Mouse (Mus musculus): ENCODE measurements at regions not wholly inside any gene's neighbourhood (a gene's known extent, or its start where the extent isn't known, plus 50 kb on each side); places are given as distances from the start of the nearest gene placed in this dataset.

DNA sequence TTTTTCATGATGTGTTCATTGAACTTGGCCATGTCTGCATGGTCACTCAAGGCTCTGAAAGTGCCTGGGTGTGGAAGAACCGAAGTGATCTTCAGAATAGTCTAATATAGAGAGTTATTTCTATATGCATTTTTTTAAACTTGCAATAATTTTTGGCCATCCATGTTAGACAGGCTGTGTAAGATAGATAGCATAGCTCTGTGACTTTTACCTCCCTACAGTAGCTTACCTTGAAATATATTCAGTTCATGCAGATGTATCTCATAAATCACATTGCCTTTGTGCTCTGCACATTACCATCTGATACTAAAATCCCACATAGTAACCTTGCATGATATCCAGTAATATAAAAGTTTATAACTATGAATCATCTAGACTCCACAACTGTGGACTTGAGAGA is 233.7 kb upstream of the Nova1 start:
- Histone ChIP-seq H3K9me3 (ENCODE audit: control insufficient read depth, low read length) (no peaks in the 10 kb centered on the region), H3K27ac (replicated peaks; ENCODE audit: low read depth, low read length) (no peak overlapping the region), H3K4me1 (ENCODE audit: control insufficient read depth, insufficient read depth, low read length) (no peaks in the 10 kb centered on the region), H3K9ac (ENCODE audit: low read length) (no peak overlapping the region), H3K36me3 (ENCODE audit: control insufficient read depth, insufficient read depth, low read length) (no peaks in the 10 kb centered on the region), H3K4me3 (ENCODE audit: low read depth, low read length) (no peak overlapping the region), H3K27me3 (ENCODE audit: control insufficient read depth, insufficient read depth, low read length) (no peaks in the 10 kb centered on the region), H3K4me2 (ENCODE audit: low read depth, severe bottlenecking) (no peak overlapping the region)
- no peak for ATAC-seq (ENCODE audit: insufficient number of reproducible peaks, low FRiP score, low TSS enrichment, low read depth)
- 75% methylated on average over 1 of the region's 1 CpGs for WGBS
- DNase-seq (ENCODE audit: low spot score): no peak

DNA sequence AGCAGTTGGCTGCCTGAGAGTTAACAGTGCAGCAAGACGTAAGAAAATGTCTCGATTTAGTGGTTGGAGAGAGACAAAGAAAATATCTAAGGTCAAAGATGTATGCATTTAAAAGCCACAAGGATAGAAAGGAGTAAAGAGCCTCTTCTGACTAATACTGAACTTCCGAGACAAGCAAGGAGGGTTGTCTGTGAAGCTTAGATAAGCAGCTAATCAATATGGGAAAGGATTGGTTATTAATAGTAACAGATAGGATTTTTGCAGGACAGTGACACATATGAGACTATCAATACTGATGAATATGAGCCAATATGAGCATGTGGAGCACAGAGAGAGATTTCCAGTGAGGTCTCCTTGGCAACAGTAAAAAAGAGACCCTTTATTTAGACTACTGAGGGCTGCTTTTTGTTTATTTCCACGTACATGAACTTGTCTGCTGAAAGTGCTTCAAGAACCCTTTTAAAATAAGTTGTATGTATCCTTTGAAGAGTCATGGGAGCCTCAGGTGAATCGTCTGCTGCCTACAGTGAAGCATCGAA is 202.2 kb upstream of the Nova1 start:
- Histone ChIP-seq H3K9ac (ENCODE audit: low read length) (no peak overlapping the region), H3K4me1 (ENCODE audit: control insufficient read depth, insufficient read depth, low read length) (no peaks in the 10 kb centered on the region), H3K27ac (replicated peaks; ENCODE audit: low read depth, low read length) (no peak overlapping the region), H3K36me3 (ENCODE audit: control insufficient read depth, insufficient read depth, low read length) (no peaks in the 10 kb centered on the region), H3K4me3 (ENCODE audit: low read depth, low read length) (no peak overlapping the region), H3K4me2 (ENCODE audit: low read depth, severe bottlenecking) (no peak overlapping the region), H3K9me3 (ENCODE audit: control insufficient read depth, low read length) (no peaks in the 10 kb centered on the region), H3K27me3 (ENCODE audit: control insufficient read depth, insufficient read depth, low read length) (no peaks in the 10 kb centered on the region)
- DNase-seq (ENCODE audit: low spot score) (no peak), ATAC-seq (ENCODE audit: insufficient number of reproducible peaks, low FRiP score, low TSS enrichment, low read depth) (no peak)
- WGBS: 86% methylated on average over 6 of the region's 6 CpGs

DNA sequence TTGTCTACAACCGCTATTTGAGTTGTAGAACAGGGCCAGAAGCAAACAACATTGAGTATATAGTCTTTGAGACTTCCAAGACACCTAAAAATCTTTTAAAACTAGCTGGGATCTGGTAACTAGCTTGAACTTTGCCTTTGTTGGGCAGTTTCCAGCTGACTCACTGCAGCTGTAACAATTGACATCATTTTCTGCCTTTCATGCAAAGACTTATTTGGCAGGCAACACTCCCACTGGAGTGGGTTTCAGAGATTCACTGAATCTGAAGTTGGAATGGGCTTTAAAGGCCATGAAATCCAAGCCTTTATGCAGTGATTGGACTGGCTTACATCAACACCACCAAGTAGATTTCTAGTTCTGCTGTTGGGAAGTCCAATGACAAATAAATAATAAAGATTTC is 173.6 kb upstream of the Nova1 start:
- ATAC-seq (ENCODE audit: insufficient number of reproducible peaks, low FRiP score, low TSS enrichment, low read depth): no peak
- Histone ChIP-seq H3K27ac (replicated peaks; ENCODE audit: low read depth, low read length) (no peak overlapping the region), H3K4me2 (ENCODE audit: low read depth, severe bottlenecking) (no peak overlapping the region), H3K4me1 (ENCODE audit: control insufficient read depth, insufficient read depth, low read length) (no peaks in the 10 kb centered on the region), H3K4me3 (ENCODE audit: low read depth, low read length) (no peak overlapping the region), H3K9ac (ENCODE audit: low read length) (no peak overlapping the region), H3K9me3 (ENCODE audit: control insufficient read depth, low read length) (no peaks in the 10 kb centered on the region), H3K36me3 (ENCODE audit: control insufficient read depth, insufficient read depth, low read length) (no peaks in the 10 kb centered on the region), H3K27me3 (ENCODE audit: control insufficient read depth, insufficient read depth, low read length) (no peaks in the 10 kb centered on the region)
- 92% methylated on average over 1 of the region's 1 CpGs for WGBS
- no peak for DNase-seq (ENCODE audit: low spot score)

DNA sequence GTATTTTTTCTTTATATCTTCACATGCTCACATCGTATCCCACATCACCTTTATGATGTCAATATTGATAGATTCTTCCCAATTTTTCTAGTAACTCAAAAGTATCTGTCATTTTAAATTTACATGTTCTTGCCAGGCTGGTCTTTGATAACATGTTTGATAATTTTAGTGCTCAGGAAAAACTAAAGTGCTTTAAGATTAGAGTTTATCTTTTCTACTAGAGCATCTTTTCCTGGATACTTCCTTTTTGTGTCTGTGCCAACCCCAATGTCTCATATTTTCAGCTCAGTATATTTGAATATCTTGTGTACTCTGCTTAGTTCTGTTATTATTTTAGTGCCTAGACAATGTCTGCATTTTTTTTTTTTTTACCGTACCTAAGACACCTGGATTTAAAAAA is 170.2 kb upstream of the Nova1 start:
- no peak for ATAC-seq (ENCODE audit: insufficient number of reproducible peaks, low FRiP score, low TSS enrichment, low read depth)
- H3K27me3 ChIP-seq (ENCODE audit: control insufficient read depth, insufficient read depth, low read length): no peaks in the 10 kb centered on the region
- H3K36me3 ChIP-seq (ENCODE audit: control insufficient read depth, insufficient read depth, low read length): no peaks in the 10 kb centered on the region
- H3K4me2 ChIP-seq (ENCODE audit: low read depth, severe bottlenecking): no peak overlapping the region
- no peaks in the 10 kb centered on the region for H3K4me1 ChIP-seq (ENCODE audit: control insufficient read depth, insufficient read depth, low read length)
- H3K4me3 ChIP-seq (ENCODE audit: low read depth, low read length): no peak overlapping the region
- H3K9ac ChIP-seq (ENCODE audit: low read length): no peak overlapping the region
- WGBS: 93% methylated on average over 2 of the region's 2 CpGs
- H3K27ac ChIP-seq (replicated peaks; ENCODE audit: low read depth, low read length): no peak overlapping the region
- no peak for DNase-seq (ENCODE audit: low spot score)
- no peaks in the 10 kb centered on the region for H3K9me3 ChIP-seq (ENCODE audit: control insufficient read depth, low read length)

DNA sequence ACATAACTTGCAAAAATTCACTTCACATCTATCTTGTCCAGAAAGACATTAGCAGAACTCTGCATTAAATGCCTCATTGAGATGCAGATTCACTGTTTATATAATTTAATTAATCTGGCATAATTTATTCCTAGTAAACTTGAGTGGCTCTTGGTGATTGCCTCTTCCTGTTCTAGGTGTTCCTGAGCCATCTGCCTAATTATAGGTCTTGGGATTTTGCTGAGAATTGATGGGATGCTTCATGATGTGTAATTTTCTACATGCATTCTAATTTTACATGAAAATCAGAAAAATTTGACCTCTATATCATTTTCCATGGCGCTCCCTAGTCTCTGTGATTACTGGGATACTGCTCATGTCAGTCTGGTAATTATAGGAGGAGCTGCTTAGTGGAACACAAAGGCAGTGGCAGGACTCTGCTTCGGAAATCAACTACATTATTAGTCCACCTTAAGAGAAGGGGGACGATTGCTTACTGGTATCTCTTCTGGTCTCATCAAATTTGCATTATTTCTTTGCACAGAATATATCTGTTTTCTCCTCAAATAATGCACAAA is 131.6 kb upstream of the Nova1 start:
- no peaks in the 10 kb centered on the region for H3K36me3 ChIP-seq (ENCODE audit: control insufficient read depth, insufficient read depth, low read length)
- H3K9me3 ChIP-seq (ENCODE audit: control insufficient read depth, low read length): no peaks in the 10 kb centered on the region
- H3K4me3 ChIP-seq (ENCODE audit: low read depth, low read length): no peak overlapping the region
- 73% methylated on average over 3 of the region's 3 CpGs for WGBS
- H3K27me3 ChIP-seq (ENCODE audit: control insufficient read depth, insufficient read depth, low read length): no peaks in the 10 kb centered on the region
- no peak overlapping the region for H3K9ac ChIP-seq (ENCODE audit: low read length)
- H3K4me2 ChIP-seq (ENCODE audit: low read depth, severe bottlenecking): no peak overlapping the region
- no peaks in the 10 kb centered on the region for H3K4me1 ChIP-seq (ENCODE audit: control insufficient read depth, insufficient read depth, low read length)
- no peak for ATAC-seq (ENCODE audit: insufficient number of reproducible peaks, low FRiP score, low TSS enrichment, low read depth)
- no peak overlapping the region for H3K27ac ChIP-seq (replicated peaks; ENCODE audit: low read depth, low read length)
- DNase-seq (ENCODE audit: low spot score): no peak

DNA sequence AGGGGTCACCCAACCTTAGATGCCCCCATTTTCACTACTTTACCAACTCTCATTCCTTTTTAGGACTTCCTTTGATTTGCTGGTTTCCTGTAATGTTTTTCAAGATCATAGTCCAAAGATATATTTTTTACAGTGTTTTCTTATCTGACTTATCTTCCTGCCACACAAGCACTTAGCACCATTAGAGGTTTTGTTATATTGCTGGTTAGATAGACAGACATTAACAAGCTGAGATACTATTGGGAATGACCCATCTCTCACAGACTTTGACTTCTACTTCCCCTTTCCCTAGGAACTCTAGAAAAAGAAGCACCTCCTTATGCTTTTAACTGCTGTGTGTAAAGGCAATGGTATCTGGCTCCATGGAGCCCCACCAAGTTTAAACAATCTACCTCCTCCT is 127.0 kb upstream of the Nova1 start:
- Histone ChIP-seq H3K36me3 (ENCODE audit: control insufficient read depth, insufficient read depth, low read length) (no peaks in the 10 kb centered on the region), H3K27ac (replicated peaks; ENCODE audit: low read depth, low read length) (no peak overlapping the region), H3K4me3 (ENCODE audit: low read depth, low read length) (no peak overlapping the region), H3K4me2 (ENCODE audit: low read depth, severe bottlenecking) (no peak overlapping the region), H3K9me3 (ENCODE audit: control insufficient read depth, low read length) (no peaks in the 10 kb centered on the region), H3K9ac (ENCODE audit: low read length) (no peak overlapping the region), H3K4me1 (ENCODE audit: control insufficient read depth, insufficient read depth, low read length) (no peaks in the 10 kb centered on the region), H3K27me3 (ENCODE audit: control insufficient read depth, insufficient read depth, low read length) (no peaks in the 10 kb centered on the region)
- DNase-seq (ENCODE audit: low spot score) (no peak), ATAC-seq (ENCODE audit: insufficient number of reproducible peaks, low FRiP score, low TSS enrichment, low read depth) (no peak)

DNA sequence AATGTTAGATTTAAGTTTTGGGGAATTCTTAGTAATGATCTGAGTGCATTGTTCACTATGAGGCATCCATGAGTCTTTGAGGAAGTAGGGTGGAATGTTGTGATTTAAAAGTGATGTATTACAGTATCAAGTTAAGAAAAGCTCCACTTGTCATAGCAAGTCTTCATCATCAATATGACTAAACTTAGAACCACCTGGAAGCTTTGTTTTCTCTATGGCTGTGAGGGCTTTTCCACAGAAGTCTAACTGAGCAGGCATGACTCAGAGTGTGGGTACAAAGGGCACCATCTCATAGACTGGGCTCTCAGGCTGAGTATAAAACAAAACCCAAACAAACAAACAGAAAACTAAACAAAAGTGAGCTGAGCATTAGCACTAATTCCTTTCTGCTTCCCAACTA is 112.4 kb upstream of the Nova1 start:
- no peaks in the 10 kb centered on the region for H3K4me1 ChIP-seq (ENCODE audit: control insufficient read depth, insufficient read depth, low read length)
- H3K36me3 ChIP-seq (ENCODE audit: control insufficient read depth, insufficient read depth, low read length): no peaks in the 10 kb centered on the region
- DNase-seq (ENCODE audit: low spot score): no peak
- H3K4me3 ChIP-seq (ENCODE audit: low read depth, low read length): no peak overlapping the region
- H3K9ac ChIP-seq (ENCODE audit: low read length): no peak overlapping the region
- no peak overlapping the region for H3K4me2 ChIP-seq (ENCODE audit: low read depth, severe bottlenecking)
- H3K27me3 ChIP-seq (ENCODE audit: control insufficient read depth, insufficient read depth, low read length): no peaks in the 10 kb centered on the region
- no peak for ATAC-seq (ENCODE audit: insufficient number of reproducible peaks, low FRiP score, low TSS enrichment, low read depth)
- H3K27ac ChIP-seq (replicated peaks; ENCODE audit: low read depth, low read length): no peak overlapping the region
- H3K9me3 ChIP-seq (ENCODE audit: control insufficient read depth, low read length): no peaks in the 10 kb centered on the region

DNA sequence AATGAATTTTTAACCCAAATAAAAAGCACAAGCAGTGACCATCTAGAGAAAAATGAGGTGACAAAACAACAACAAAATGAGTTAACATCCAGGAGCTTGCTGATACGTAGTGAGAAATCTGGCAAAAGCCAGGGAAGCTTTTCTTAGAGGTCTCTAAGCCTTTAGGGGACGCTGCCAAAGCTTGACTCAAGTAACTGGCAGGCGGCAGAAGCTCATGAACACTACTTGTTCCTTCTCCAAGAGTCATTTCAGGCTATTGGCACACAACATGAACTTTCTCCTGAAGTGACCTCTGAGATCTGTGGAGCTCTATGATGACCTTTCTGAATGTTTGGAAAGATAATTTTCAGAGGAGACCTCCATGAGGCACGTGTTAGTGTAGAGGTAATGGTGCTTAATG is 98.6 kb upstream of the Nova1 start:
- Histone ChIP-seq H3K9ac (ENCODE audit: low read length) (no peak overlapping the region), H3K27ac (replicated peaks; ENCODE audit: low read depth, low read length) (no peak overlapping the region), H3K4me3 (ENCODE audit: low read depth, low read length) (no peak overlapping the region), H3K4me1 (ENCODE audit: control insufficient read depth, insufficient read depth, low read length) (no peaks in the 10 kb centered on the region), H3K36me3 (ENCODE audit: control insufficient read depth, insufficient read depth, low read length) (no peaks in the 10 kb centered on the region), H3K27me3 (ENCODE audit: control insufficient read depth, insufficient read depth, low read length) (no peaks in the 10 kb centered on the region), H3K4me2 (ENCODE audit: low read depth, severe bottlenecking) (no peak overlapping the region), H3K9me3 (ENCODE audit: control insufficient read depth, low read length) (no peaks in the 10 kb centered on the region)
- ATAC-seq (ENCODE audit: insufficient number of reproducible peaks, low FRiP score, low TSS enrichment, low read depth) (no peak), DNase-seq (ENCODE audit: low spot score) (no peak)
- WGBS: 68% methylated on average over 4 of the region's 4 CpGs

DNA sequence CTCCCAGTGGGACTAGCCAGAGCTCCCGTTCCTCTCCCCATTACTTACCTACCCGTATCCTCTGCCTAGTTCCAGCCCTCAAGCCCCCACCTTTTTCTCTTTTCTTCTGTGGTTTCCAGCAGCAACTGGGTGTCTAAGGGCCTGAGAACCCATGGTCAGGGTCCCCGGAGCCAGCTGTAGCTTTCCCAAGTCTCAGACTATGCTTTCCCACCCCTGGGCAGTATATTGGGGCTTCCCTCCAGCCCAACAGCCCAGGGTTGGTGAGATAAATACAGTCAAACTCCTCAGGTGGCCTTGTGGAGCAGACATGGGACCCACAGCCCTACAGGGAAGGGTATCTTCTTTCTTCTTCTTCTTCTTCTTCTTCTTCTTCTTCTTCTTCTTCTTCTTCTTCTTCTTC is 59.4 kb upstream of the Nova1 start:
- 81% methylated on average over 3 of the region's 3 CpGs for WGBS
- Histone ChIP-seq H3K4me1 (ENCODE audit: control insufficient read depth, insufficient read depth, low read length) (no peaks in the 10 kb centered on the region), H3K27me3 (ENCODE audit: control insufficient read depth, insufficient read depth, low read length) (no peaks in the 10 kb centered on the region), H3K4me3 (ENCODE audit: low read depth, low read length) (no peak overlapping the region), H3K4me2 (ENCODE audit: low read depth, severe bottlenecking) (no peak overlapping the region), H3K9me3 (ENCODE audit: control insufficient read depth, low read length) (no peaks in the 10 kb centered on the region), H3K9ac (ENCODE audit: low read length) (no peak overlapping the region), H3K36me3 (ENCODE audit: control insufficient read depth, insufficient read depth, low read length) (no peaks in the 10 kb centered on the region), H3K27ac (replicated peaks; ENCODE audit: low read depth, low read length) (no peak overlapping the region)
- DNase-seq (ENCODE audit: low spot score) (no peak), ATAC-seq (ENCODE audit: insufficient number of reproducible peaks, low FRiP score, low TSS enrichment, low read depth) (no peak)

Data from limb, embryonic 11.5 days (tissue).